Mouse (Mus musculus): Measurements from ENCODE around the gene Endou. TPM values are rescaled to one million over a fixed set of nuclear protein-coding genes. Genes with fewer than 3 reads are reported as not detected.
A peak's percentile ranks its signal among the peaks of the same experiment; 100 is the strongest.

Gene Endou
- total RNA-seq (2021), result under 1 TPM; 0.13 to 0.22 TPM
- long read RNA-seq, experiment 1, result 0 reads
- long read RNA-seq, experiment 2, partial matches to known transcripts, result 0 of 1 reads
- long read RNA-seq, experiment 2, other reads (novel, unspliced or antisense), result 1 of 1 reads

DNA sequence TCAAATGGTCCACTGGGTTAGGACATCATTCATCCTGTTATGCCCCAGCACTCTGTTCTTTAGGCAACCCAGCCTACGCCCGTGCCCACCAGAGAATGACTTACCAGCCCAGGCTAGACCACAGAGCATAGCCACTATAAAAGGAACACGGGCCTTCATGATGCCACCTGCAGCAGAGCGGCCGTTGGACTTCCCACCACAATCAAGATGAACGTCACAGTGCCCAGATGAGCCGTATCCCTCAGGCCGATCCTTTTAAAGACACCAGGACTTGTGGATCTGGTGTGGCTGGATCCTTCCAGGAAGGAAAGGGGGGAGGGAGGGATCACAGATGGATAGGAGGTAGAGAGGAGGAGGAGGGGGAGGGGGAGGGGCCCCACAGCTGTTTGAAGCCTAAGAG lies at the start of gene Endou:
Gene Endou, minus strand, starts transcription at position 229 of the 400 bp plus-strand sequence.
- H3K4me3 ChIP-seq, result no peak within 1 kb of the TSS
- intact Hi-C loops (cut with DNase I), result no loop called here
- DNase-seq, result no peak
- no peak for TF ChIP-seq CTCF (IDR thresholded peaks at IDR 0.05)
- H3K27ac ChIP-seq, result 0 out of 2 replicates have a peak within 1 kb of the TSS, but pooled peaks have one; percentile 8

GRCm38 (mm10) chr15:97780611-97781031 lies 49.5 kb upstream of the Endou start:
- no peak for DNase-seq
- Histone ChIP-seq H3K4me3 (no peak overlapping the region), H3K27ac (peak overlapping the region; percentile 40)
- no peak for TF ChIP-seq CTCF (IDR thresholded peaks at IDR 0.05)
- intact Hi-C loops (cut with DNase I), result loop anchor here (5.0 kb wide), 1 partner anchor 172 kb away; no protein-coding TSS in a partner anchor

GRCm38 (mm10) chr15:97779576-97779975 lies 48.4 kb upstream of the Endou start:
- H3K27ac ChIP-seq, result no peak overlapping the region
- intact Hi-C loops (cut with DNase I), result no loop called here
- no peak overlapping the region for H3K4me3 ChIP-seq
- no peak for DNase-seq
- TF ChIP-seq CTCF (IDR thresholded peaks at IDR 0.05), result no peak

DNA sequence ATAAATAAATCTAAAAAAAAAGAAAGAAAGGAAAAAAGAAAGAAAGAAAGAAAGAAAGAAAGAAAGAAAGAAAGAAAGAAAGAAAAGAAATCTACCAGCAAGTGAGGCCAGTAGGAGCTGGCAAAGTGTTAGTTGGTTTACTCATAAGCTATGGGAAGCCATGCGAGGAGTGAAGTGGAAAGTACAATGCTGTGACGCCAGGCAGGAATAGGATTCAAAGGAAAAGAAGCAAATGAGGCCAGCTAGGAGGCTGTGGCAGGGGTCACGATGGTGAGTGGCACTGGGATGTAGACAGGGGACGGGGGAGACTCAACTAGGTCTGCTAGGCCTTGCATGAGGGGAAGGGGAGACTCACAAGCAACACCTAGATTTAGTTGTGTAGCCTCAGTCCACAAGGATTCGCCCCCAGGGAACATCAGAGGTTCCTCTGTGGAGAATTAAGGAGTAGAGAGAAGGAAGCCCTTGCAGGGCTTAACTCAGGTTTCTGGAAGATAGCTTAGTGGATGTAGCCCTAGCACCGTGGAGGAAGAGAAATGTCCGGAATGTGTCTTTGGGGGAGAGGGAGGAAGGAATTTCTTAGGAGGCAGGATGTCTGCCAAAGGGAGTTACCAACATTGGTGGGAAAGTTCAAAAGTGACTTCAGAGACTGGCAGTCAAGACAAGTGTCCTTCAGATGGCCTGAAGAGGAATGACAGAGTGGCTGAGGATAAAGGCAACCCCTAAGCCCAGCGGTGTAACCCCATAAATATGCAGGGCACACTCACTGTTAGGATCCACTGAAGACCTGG lies 47.4 kb upstream of the Endou start, which contains the start of gene Slc48a1:
Gene Slc48a1, plus strand, starts transcription at position 210 of the 788 bp plus-strand sequence.
- DNase-seq, result no peak
- no peak for TF ChIP-seq CTCF (IDR thresholded peaks at IDR 0.05)
- peak within 1 kb of the TSS; percentile 78 for H3K27ac ChIP-seq
- intact Hi-C loops (cut with DNase I), result no loop called here
- H3K4me3 ChIP-seq, result no peak within 1 kb of the TSS

- Histone ChIP-seq H3K27ac (0 out of 2 replicates have a peak overlapping the region, but pooled peaks have one; percentile 12), H3K4me3 (no peak overlapping the region)
- intact Hi-C loops (cut with DNase I), result loop anchor here (1.0 to 2.0 kb wide), 2 partner anchors 59 to 110 kb away; no protein-coding TSS in a partner anchor
- DNase-seq, result no peak
- TF ChIP-seq CTCF (IDR thresholded peaks at IDR 0.05), result no peak
These were observed 45.8 kb upstream of the Endou start for GRCm38 (mm10) chr15:97776919-97777318.

GRCm38 (mm10) chr15:97776514-97776913 lies 45.4 kb upstream of the Endou start:
- Histone ChIP-seq H3K4me3 (no peak overlapping the region), H3K27ac (no peak overlapping the region)
- peak; percentile 88 for TF ChIP-seq CTCF (IDR thresholded peaks at IDR 0.05)
- intact Hi-C loops (cut with DNase I), result loop anchor here (1.0 to 2.0 kb wide), 2 partner anchors 58 to 110 kb away; no protein-coding TSS in a partner anchor
- peak; percentile 84 for DNase-seq

GRCm38 (mm10) chr15:97773961-97774370 lies 42.8 kb upstream of the Endou start:
- intact Hi-C loops (cut with DNase I), result no loop called here
- TF ChIP-seq CTCF (IDR thresholded peaks at IDR 0.05), result no peak
- Histone ChIP-seq H3K27ac (peak overlapping the region; percentile 75), H3K4me3 (no peak overlapping the region)
- no peak for DNase-seq

DNA sequence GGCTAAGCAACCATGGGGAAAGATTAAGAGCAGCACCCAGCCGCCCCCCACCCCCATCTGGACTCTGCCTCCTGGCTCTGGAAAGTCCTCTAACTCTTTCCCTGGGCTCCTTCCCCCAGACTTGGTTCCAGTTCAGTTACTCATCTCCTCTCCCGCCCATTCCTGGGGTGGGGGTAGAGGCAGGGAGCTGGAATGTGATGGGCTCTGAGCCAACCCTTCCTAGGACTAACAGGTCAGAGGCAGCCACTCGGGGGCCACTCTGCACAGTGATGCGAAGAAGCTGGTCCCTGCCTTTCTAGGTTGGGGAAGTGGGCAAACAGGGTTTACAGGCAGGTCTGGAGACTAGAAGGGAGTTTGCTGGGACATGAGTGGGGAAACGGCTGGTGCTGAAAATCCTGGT lies 42.0 kb upstream of the Endou start:
- DNase-seq, result peak; percentile 74
- intact Hi-C loops (cut with DNase I), result no loop called here
- H3K27ac ChIP-seq, result peak overlapping the region; percentile 75
- TF ChIP-seq CTCF (IDR thresholded peaks at IDR 0.05), result no peak
- H3K4me3 ChIP-seq, result no peak overlapping the region

- no peak for DNase-seq
- TF ChIP-seq CTCF (IDR thresholded peaks at IDR 0.05), result no peak
- H3K4me3 ChIP-seq, result no peak overlapping the region
- intact Hi-C loops (cut with DNase I), result no loop called here
- no peak overlapping the region for H3K27ac ChIP-seq
These were observed 39.1 kb upstream of the Endou start for GRCm38 (mm10) chr15:97770280-97770679.

GRCm38 (mm10) chr15:97768192-97768591 lies 37.1 kb upstream of the Endou start:
- no peak for TF ChIP-seq CTCF (IDR thresholded peaks at IDR 0.05)
- H3K4me3 ChIP-seq, result peak overlapping the region; percentile 82
- intact Hi-C loops (cut with DNase I), result no loop called here
- peak; percentile 44 for DNase-seq
- peak overlapping the region; percentile 90 for H3K27ac ChIP-seq

- intact Hi-C loops (cut with DNase I), result no loop called here
These were observed 36.4 kb upstream of the Endou start, which contains the start of gene Rapgef3 for GRCm38 (mm10) chr15:97767280-97768186. Gene Rapgef3 (minus strand): TSS chr15:97767972.

DNA sequence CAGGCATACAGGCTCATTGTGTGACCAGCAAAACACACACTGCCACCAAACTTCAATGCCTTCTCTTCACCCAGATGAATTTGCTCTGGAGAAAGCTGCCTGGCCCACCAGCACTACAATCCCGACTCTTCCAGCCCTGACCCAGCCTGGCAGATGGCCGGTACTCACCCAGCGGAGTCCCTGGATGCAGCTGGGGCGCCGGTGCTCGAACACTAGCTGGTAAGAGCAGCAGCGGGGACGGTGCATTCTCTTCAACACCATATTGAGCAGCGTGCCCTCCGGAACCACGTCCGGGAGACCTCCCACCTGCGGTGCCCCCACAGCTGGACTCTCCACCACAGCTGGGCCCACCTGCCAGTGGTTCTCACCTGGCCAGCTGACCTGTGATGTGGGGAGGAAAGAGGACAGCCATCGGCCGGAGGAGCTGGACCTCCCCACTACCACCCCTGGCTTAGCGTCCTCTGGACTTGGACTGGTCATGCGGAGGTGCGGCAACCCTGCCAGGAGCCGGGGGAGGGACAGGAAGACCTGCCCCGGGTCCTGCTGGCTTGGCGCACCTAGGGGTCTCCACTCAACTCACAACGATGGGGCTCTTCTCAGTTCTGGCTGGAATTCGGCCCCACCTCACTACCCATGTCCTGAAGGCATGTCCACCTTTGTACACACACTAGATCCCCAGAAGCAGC lies 35.6 kb upstream of the Endou start:
- peak overlapping the region; percentile 90 for H3K27ac ChIP-seq
- intact Hi-C loops (cut with DNase I), result no loop called here
- H3K4me3 ChIP-seq, result peak overlapping the region; percentile 82
- TF ChIP-seq CTCF (IDR thresholded peaks at IDR 0.05), result no peak
- DNase-seq, result peak; percentile 54

More at GRCm38 (mm10) chr15:97767280-97768186, 36.4 kb upstream of the Endou start, which contains the start of gene Rapgef3:
- TF ChIP-seq CTCF (IDR thresholded peaks at IDR 0.05), result peak; percentile 75
- Histone ChIP-seq H3K27ac (peak within 1 kb of the TSS; percentile 90), H3K4me3 (peak within 1 kb of the TSS; percentile 82)
- DNase-seq, result peak; percentile 89

Data from gastrocnemius, adult 2 months (tissue).